ENCODE assay signal across 8 mouse cellular contexts in genomic region chr7:126625369-126625768, GRCm38 (mm10). TPM values are rescaled to one million over a fixed set of nuclear protein-coding genes. Genes with fewer than 3 reads are reported as not detected.
DNase-seq lines count a peak whose midpoint lies in the region; ATAC-seq and TF ChIP-seq lines count a peak whose summit lies in the region.

No protein-coding gene starts in this region.

- TF ChIP-seq POLR2A in ES-Bruce4 (IDR thresholded peaks at IDR 0.05; ENCODE audit: insufficient read depth, low read length), result peak; percentile 44

- H3K27ac ChIP-seq in ES-Bruce4 (ENCODE audit: insufficient read depth, low read length), result peak overlapping the region; percentile 28; the same call in 1 of the 2 replicates
- no peak overlapping the region for H3K27ac ChIP-seq in intestine, embryonic 15.5 days

- peak; percentile 67; the same call in 1 of the 2 replicates for TF ChIP-seq EP300 in ES-Bruce4 (IDR thresholded peaks at IDR 0.05; ENCODE audit: insufficient read depth, low read depth, low read length)

- 0 out of 2 replicates have a peak, but pooled peaks cover 2% of the 10 kb centered on the region for H3K36me3 ChIP-seq in ES-Bruce4 (ENCODE audit: control insufficient read depth, insufficient read depth, low read length, poor library complexity, severe bottlenecking)
- H3K36me3 ChIP-seq in intestine, embryonic 15.5 days, result no peaks in the 10 kb centered on the region
- H3K36me3 ChIP-seq in megakaryocyte, embryonic 14.5 days (replicated peaks; ENCODE audit: low read length), result peaks cover 51% of the 10 kb centered on the region

- no peaks in the 10 kb centered on the region for H3K4me1 ChIP-seq in ES-Bruce4 (ENCODE audit: control insufficient read depth, insufficient read depth, low read length)
- H3K4me1 ChIP-seq in intestine, embryonic 15.5 days (replicated peaks), result peaks cover 7% of the 10 kb centered on the region
- peaks cover 97% of the 10 kb centered on the region for H3K4me1 ChIP-seq in megakaryocyte, embryonic 14.5 days

- no peaks in the 10 kb centered on the region for H3K27me3 ChIP-seq in ES-Bruce4 (ENCODE audit: control insufficient read depth, insufficient read depth, low read length, poor library complexity, severe bottlenecking)
- no peaks in the 10 kb centered on the region for H3K27me3 ChIP-seq in intestine, embryonic 15.5 days (replicated peaks)
- no peaks in the 10 kb centered on the region for H3K27me3 ChIP-seq in megakaryocyte, embryonic 14.5 days (replicated peaks)

- H3K4me3 ChIP-seq in ES-Bruce4 (ENCODE audit: low read depth, low read length), result peak overlapping the region; percentile 57
- H3K4me3 ChIP-seq in intestine, embryonic 15.5 days (replicated peaks), result no peak overlapping the region
- H3K4me3 ChIP-seq in megakaryocyte, embryonic 14.5 days (replicated peaks), result peak overlapping the region; percentile 90

- intact Hi-C loops in left cerebral cortex, postnatal 25 days (cut with DNase I), result no loop called here

- ATAC-seq in intestine, embryonic 15.5 days, result peak; percentile 86

- H3K9ac ChIP-seq in ES-Bruce4 (ENCODE audit: low read depth, poor library complexity, severe bottlenecking), result peak overlapping the region; percentile 54
- no peak overlapping the region for H3K9ac ChIP-seq in intestine, embryonic 15.5 days

- DNase-seq in adipocyte (ENCODE audit: low spot score), result peak; percentile 95
- peak; percentile 32 to 40 for DNase-seq in frontal cortex, postnatal 36 days (ENCODE audit: low spot score in 2 of 2)
- DNase-seq in left cerebral cortex, postnatal 25 days (ENCODE audit: low spot score in 2 of 2), result peak; percentile 34 to 52
- DNase-seq in urinary bladder, postnatal 14 days (ENCODE audit: low spot score), result peak; percentile 88
- DNase-seq in cerebellum, postnatal 36 days, result no peak

- H3K4me2 ChIP-seq in intestine, embryonic 15.5 days (replicated peaks), result peak overlapping the region; percentile 14; the same call in 1 of the 2 replicates

- no peaks in the 10 kb centered on the region for H3K9me3 ChIP-seq in ES-Bruce4 (replicated peaks; ENCODE audit: control insufficient read depth, insufficient read depth, low read length, poor library complexity, severe bottlenecking)
- no peaks in the 10 kb centered on the region for H3K9me3 ChIP-seq in intestine, embryonic 15.5 days
- H3K9me3 ChIP-seq in megakaryocyte, embryonic 14.5 days, result no peaks in the 10 kb centered on the region

- WGBS in intestine, embryonic 15.5 days, result 39% methylated on average over 6 of the region's 6 CpGs

- no peak for TF ChIP-seq CTCF in ES-Bruce4 (IDR thresholded peaks at IDR 0.05; ENCODE audit: low read depth, low read length)

RNA-seq across cellular contexts. Expression of gene Nupr1, which starts 5.3 kb away (rescaled TPM):
- polyA plus RNA-seq in ES-Bruce4 (2011; ENCODE audit: insufficient read depth, insufficient read length, low read depth, missing spikeins), result 13.6 and 14.1 TPM in 2 replicates
- polyA plus RNA-seq in intestine, embryonic 15.5 days (2015; fragmentation: Nextera tagmentation; extraction: Ambion mirVana), result 53.4 and 111 TPM in 2 replicates
- 10 to 100 TPM; 15.7 to 22.1 TPM for total RNA-seq in left cerebral cortex, postnatal 25 days (2021)
- polyA plus RNA-seq in megakaryocyte, embryonic 14.5 days (2012; ENCODE audit: insufficient read depth, low replicate concordance), result 27.5 TPM in 1 of 2 replicates, not detected in the other

RNA-seq across cellular contexts. Expression of gene Sgf29, which starts 23.7 kb away (rescaled TPM):
- 42.7 and 54.0 TPM in 2 replicates for polyA plus RNA-seq in ES-Bruce4 (2011; ENCODE audit: insufficient read depth, insufficient read length, low read depth, missing spikeins)
- 45.2 and 51.7 TPM in 2 replicates for polyA plus RNA-seq in intestine, embryonic 15.5 days (2015; fragmentation: Nextera tagmentation; extraction: Ambion mirVana)
- 10 to 100 TPM; 31.1 to 35.4 TPM for total RNA-seq in left cerebral cortex, postnatal 25 days (2021)
- polyA plus RNA-seq in megakaryocyte, embryonic 14.5 days (2012; ENCODE audit: insufficient read depth, low replicate concordance), result 31.0 and 69.1 TPM in 2 replicates

RNA-seq across cellular contexts. Expression of gene Il27, which starts 30.6 kb away (rescaled TPM):
- polyA plus RNA-seq in ES-Bruce4 (2011; ENCODE audit: insufficient read depth, insufficient read length, low read depth, missing spikeins), result not detected in 2 replicates
- polyA plus RNA-seq in intestine, embryonic 15.5 days (2015; fragmentation: Nextera tagmentation; extraction: Ambion mirVana), result not detected in 2 replicates
- total RNA-seq in left cerebral cortex, postnatal 25 days (2021), result not detected
- polyA plus RNA-seq in megakaryocyte, embryonic 14.5 days (2012; ENCODE audit: insufficient read depth, low replicate concordance), result 1.4 TPM in 1 of 2 replicates, not detected in the other

RNA-seq across cellular contexts. Expression of gene Cln3, which starts 39.8 kb away (rescaled TPM):
- polyA plus RNA-seq in ES-Bruce4 (2011; ENCODE audit: insufficient read depth, insufficient read length, low read depth, missing spikeins), result 44.9 and 52.5 TPM in 2 replicates
- 34.4 and 34.9 TPM in 2 replicates for polyA plus RNA-seq in intestine, embryonic 15.5 days (2015; fragmentation: Nextera tagmentation; extraction: Ambion mirVana)
- 10 to 100 TPM; 21.3 to 35.1 TPM for total RNA-seq in left cerebral cortex, postnatal 25 days (2021)
- 8.9 and 21.3 TPM in 2 replicates for polyA plus RNA-seq in megakaryocyte, embryonic 14.5 days (2012; ENCODE audit: insufficient read depth, low replicate concordance)

RNA-seq across cellular contexts. Expression of gene Apobr, which starts 40.6 kb away (rescaled TPM):
- polyA plus RNA-seq in ES-Bruce4 (2011; ENCODE audit: insufficient read depth, insufficient read length, low read depth, missing spikeins), result 2.0 and 2.4 TPM in 2 replicates
- polyA plus RNA-seq in intestine, embryonic 15.5 days (2015; fragmentation: Nextera tagmentation; extraction: Ambion mirVana), result 0.75 and 1.8 TPM in 2 replicates
- under 1 TPM; 0.39 to 0.53 TPM for total RNA-seq in left cerebral cortex, postnatal 25 days (2021)
- 30.2 TPM in 1 of 2 replicates, not detected in the other for polyA plus RNA-seq in megakaryocyte, embryonic 14.5 days (2012; ENCODE audit: insufficient read depth, low replicate concordance)

Comparison
In these comparisons a context has a peak if more than half of its experiments do, and no peak if none do; other contexts are left out.
1. DNase-seq: peak in adipocyte (single experiment), frontal cortex, postnatal 36 days (2 of 2), left cerebral cortex, postnatal 25 days (2 of 2) and urinary bladder, postnatal 14 days (single experiment); none in cerebellum, postnatal 36 days (0 of 2).